Mouse (Mus musculus): ENCODE results near the gene Smco4. TPM values are rescaled to one million over a fixed set of nuclear protein-coding genes. Genes with fewer than 3 reads are reported as not detected.

The Smco4 gene
- polyA plus RNA-seq, 1 experiment = 4.0 TPM

DNA sequence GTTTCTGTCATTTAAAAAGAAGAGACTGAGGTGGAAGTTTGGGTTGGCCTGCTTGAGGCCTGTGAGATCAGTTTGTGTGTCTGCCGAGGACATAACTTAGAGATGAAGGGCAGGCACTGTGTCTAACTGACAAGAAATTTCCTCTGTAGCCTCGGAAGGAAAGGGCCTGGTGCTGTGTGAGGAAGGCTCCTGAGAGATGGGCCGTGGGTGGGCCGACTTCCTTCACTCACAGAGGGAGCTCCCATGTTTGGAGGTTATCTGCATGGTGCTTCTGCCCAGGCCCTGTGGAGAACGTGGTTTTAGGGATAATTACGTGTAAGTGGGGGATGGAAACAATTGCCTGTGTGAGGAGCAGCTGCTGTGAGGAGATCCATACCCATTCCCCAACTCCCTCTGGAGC lies 10.6 kb downstream of the Smco4 start:
- no peak overlapping the region for H3K4me3 ChIP-seq (ENCODE audit: insufficient read depth, low read length)
- no peak overlapping the region for H3K27ac ChIP-seq (ENCODE audit: insufficient read depth, low read length)
- TF ChIP-seq CTCF (IDR thresholded peaks at IDR 0.05; ENCODE audit: extremely low read depth, insufficient read depth, low read length) = no peak
- no peak for TF ChIP-seq POLR2A (IDR thresholded peaks at IDR 0.05; ENCODE audit: extremely low read depth, insufficient read depth, low read length)
- peaks cover 5% of the 10 kb centered on the region; the same call in 1 of the 2 replicates for H3K4me1 ChIP-seq (ENCODE audit: control insufficient read depth, insufficient read depth, low read length)

DNA sequence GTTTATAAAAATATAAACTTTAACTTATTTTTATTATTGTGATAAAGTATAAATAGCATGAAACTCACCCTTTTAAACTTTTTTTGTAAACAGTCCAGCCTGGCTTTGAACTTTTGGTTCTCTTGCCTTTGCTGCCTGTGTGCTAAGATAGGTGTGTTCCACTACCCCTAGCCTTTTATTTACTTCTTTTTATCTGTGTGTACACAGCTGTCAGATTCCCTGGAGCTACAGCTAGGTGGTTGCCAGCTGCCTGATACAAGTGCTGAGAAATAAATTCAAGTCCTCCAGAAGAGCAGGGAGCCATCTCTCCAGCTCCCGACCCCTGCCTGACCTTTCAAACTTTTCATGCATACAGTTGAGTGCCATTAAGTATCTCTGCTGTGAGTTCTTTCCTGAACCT lies 12.1 kb downstream of the Smco4 start:
- TF ChIP-seq POLR2A (IDR thresholded peaks at IDR 0.05; ENCODE audit: extremely low read depth, insufficient read depth, low read length) = no peak
- TF ChIP-seq CTCF (IDR thresholded peaks at IDR 0.05; ENCODE audit: extremely low read depth, insufficient read depth, low read length) = no peak
- no peak overlapping the region for H3K4me3 ChIP-seq (ENCODE audit: insufficient read depth, low read length)
- H3K4me1 ChIP-seq (ENCODE audit: control insufficient read depth, insufficient read depth, low read length) = peaks cover 7% of the 10 kb centered on the region
- H3K27ac ChIP-seq (ENCODE audit: insufficient read depth, low read length) = no peak overlapping the region

DNA sequence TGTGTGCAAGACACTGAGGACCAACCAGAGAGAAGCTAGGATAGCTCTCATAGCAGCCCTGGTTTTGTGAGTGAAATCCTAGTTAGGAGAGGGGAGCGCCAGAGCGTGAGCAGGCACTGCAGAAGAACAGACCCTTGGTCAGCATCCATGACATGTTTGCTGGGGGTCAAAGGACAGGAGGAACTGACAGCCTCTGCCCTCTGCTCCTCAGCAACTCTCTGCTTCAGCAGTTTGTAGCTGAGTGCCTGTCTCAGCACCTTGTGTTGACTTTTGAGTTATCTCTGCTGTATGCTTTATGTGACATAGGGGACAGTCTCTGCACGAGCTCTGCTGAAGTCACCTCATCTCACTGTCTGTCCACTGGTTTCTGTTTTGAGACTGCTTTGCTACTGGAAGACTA lies 13.6 kb downstream of the Smco4 start:
- H3K27ac ChIP-seq (ENCODE audit: insufficient read depth, low read length) = 0 out of 2 replicates have a peak overlapping the region, but pooled peaks have one; percentile 22
- peaks cover 7% of the 10 kb centered on the region for H3K4me1 ChIP-seq (ENCODE audit: control insufficient read depth, insufficient read depth, low read length)
- H3K4me3 ChIP-seq (ENCODE audit: insufficient read depth, low read length) = no peak overlapping the region
- TF ChIP-seq CTCF (IDR thresholded peaks at IDR 0.05; ENCODE audit: extremely low read depth, insufficient read depth, low read length) (no peak), POLR2A (IDR thresholded peaks at IDR 0.05; ENCODE audit: extremely low read depth, insufficient read depth, low read length) (no peak)

DNA sequence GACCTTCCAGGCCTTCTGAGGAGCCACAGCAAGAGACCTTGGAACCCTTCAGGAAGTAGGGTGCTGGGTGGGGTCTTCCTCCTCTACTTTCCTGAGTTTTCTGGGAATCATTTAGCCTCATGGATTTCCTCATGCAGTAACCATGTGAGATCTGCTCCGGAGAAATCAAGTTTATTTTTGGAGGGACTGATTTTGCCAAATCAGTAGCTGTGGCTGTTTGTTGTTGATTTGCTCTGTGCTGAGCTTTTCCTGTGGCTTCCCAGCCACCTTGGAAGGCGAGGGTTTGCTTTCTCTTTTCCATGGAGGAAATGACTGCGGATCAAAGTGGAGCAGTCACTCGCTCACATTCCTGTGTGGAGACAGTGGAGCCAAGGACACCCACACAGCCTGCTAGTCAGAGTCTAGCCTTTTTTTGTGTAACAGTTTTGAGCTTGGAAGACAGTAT lies 14.2 kb downstream of the Smco4 start:
- no peak for TF ChIP-seq CTCF (IDR thresholded peaks at IDR 0.05; ENCODE audit: extremely low read depth, insufficient read depth, low read length)
- TF ChIP-seq POLR2A (IDR thresholded peaks at IDR 0.05; ENCODE audit: extremely low read depth, insufficient read depth, low read length) = no peak
- peak overlapping the region; percentile 43; the same call in 1 of the 2 replicates for H3K27ac ChIP-seq (ENCODE audit: insufficient read depth, low read length)
- no peak overlapping the region for H3K4me3 ChIP-seq (ENCODE audit: insufficient read depth, low read length)
- peaks cover 7% of the 10 kb centered on the region for H3K4me1 ChIP-seq (ENCODE audit: control insufficient read depth, insufficient read depth, low read length)

DNA sequence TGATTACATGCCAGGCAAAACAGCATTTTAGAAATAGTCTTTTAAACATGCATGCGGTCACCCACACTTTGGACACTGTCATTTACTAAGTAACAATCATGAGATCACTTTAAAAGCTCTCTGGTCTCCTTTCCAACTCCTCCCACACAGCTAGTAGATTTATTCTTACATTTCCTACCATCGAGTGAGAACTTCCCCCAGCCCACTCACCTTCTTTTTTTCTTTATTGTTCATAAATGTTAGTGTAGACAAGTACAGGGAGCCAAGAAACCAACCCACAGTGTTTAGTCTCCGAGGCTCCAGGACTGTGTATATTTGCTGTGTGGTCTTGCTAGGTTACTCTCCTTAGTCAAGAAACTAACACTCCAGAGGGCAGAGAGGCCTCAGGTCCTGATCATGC lies 16.1 kb downstream of the Smco4 start:
- Histone ChIP-seq H3K4me3 (ENCODE audit: insufficient read depth, low read length) (no peak overlapping the region), H3K4me1 (ENCODE audit: control insufficient read depth, insufficient read depth, low read length) (peaks cover 7% of the 10 kb centered on the region), H3K27ac (ENCODE audit: insufficient read depth, low read length) (no peak overlapping the region)
- TF ChIP-seq CTCF (IDR thresholded peaks at IDR 0.05; ENCODE audit: extremely low read depth, insufficient read depth, low read length) = no peak
- TF ChIP-seq POLR2A (IDR thresholded peaks at IDR 0.05; ENCODE audit: extremely low read depth, insufficient read depth, low read length) = no peak

DNA sequence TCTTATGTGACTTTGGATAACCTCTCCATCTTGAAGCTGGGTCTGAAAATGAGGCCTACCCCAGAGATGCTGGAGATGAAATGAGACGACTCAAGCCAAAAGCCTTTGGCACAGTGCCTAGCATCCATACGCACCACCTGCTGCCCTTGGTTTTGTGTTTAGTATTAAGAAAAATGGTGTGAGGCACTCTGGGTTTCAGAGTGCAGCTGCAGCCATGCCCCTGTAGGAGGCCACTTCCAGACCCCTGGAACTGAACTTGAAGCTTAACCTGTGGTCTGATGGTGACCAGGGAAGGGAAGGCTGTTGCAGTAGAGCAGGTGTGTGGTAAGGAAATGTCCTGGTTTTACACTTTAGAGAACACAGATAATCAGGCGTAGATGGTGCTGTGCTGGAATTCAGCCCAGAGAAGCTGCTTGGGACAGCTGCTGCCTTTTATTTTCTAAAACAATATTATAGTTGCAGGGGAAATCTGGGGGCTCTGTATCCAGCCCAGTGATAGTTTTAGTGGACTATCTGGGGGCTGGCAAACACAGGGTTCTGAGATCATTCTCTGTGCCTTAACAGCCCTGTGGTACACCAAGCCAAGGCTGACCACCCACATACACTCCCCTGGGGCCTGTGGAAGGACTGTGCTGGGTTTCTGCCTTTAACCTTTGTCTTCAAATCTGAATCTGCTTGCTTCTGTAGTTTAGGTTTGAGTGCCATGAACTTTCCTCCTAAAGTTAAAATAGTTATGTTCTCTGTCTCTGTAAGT lies 17.5 kb downstream of the Smco4 start:
- TF ChIP-seq POLR2A (IDR thresholded peaks at IDR 0.05; ENCODE audit: extremely low read depth, insufficient read depth, low read length) (no peak), CTCF (IDR thresholded peaks at IDR 0.05; ENCODE audit: extremely low read depth, insufficient read depth, low read length) (no peak)
- H3K27ac ChIP-seq (ENCODE audit: insufficient read depth, low read length) = no peak overlapping the region
- peaks cover 7% of the 10 kb centered on the region for H3K4me1 ChIP-seq (ENCODE audit: control insufficient read depth, insufficient read depth, low read length)
- H3K4me3 ChIP-seq (ENCODE audit: insufficient read depth, low read length) = no peak overlapping the region

DNA sequence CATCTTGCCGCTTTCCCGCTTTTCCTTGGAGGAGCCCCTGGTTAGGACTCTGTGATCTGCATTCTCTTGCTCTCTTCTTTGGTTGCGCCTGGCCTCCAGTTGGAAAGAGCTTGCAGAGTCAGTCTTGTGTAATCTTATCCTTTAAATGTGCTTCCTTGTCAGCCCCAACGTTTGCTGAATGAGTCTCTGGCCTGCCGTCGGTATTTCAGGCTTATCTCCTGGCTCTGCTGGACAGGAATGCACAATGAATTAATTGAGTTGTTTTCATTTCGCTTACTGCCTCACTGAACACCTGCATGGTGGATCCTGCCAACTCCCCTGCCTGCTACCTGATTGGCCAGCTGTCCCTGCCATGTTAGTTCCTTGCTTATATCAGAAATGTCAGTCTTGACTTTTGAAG lies 19.7 kb downstream of the Smco4 start:
- Histone ChIP-seq H3K27ac (ENCODE audit: insufficient read depth, low read length) (no peak overlapping the region), H3K4me1 (ENCODE audit: control insufficient read depth, insufficient read depth, low read length) (peaks cover 3% of the 10 kb centered on the region), H3K4me3 (ENCODE audit: insufficient read depth, low read length) (no peak overlapping the region)
- TF ChIP-seq CTCF (IDR thresholded peaks at IDR 0.05; ENCODE audit: extremely low read depth, insufficient read depth, low read length) (no peak), POLR2A (IDR thresholded peaks at IDR 0.05; ENCODE audit: extremely low read depth, insufficient read depth, low read length) (no peak)

DNA sequence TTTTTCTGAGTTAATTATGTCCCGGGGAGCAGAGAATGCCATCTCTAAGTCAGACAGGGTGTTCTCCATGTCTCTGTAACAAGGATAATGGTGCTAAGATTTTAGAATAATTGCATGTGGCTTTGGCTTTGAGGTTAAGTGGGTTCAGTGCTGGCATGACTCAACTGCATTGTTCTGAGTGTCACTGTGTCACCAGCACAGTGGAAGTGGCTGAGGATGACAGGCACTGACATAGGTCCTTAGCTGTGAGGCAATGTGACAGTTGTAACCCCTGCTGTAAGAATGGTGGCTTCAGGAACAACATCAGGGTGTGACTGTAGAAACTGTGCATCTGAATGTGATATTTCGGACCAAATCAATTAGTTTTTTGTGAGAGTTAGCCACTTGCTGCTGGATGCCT lies 22.8 kb downstream of the Smco4 start:
- Histone ChIP-seq H3K4me1 (ENCODE audit: control insufficient read depth, insufficient read depth, low read length) (no peaks in the 10 kb centered on the region), H3K27ac (ENCODE audit: insufficient read depth, low read length) (no peak overlapping the region), H3K4me3 (ENCODE audit: insufficient read depth, low read length) (no peak overlapping the region)
- TF ChIP-seq CTCF (IDR thresholded peaks at IDR 0.05; ENCODE audit: extremely low read depth, insufficient read depth, low read length) (no peak), POLR2A (IDR thresholded peaks at IDR 0.05; ENCODE audit: extremely low read depth, insufficient read depth, low read length) (no peak)

DNA sequence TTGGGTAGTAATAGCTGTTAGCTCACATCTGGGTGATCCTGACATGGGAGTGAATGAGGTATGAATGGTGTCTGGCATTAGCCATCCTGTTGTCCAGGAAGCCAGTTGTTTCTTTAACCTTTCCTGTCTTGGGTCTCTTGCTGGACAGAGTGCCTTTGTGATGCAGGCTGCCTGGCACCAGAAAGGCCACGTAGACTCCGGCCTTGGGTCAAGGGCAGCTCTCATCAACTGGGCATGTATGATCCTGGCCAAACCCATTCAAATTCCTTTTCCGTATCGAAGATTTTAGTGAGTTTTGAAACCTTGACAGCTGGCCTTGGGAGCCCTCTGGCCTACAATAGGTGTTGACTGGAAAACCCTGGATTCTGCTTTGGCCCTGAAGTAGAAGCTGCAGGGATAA lies 24.7 kb downstream of the Smco4 start:
- Histone ChIP-seq H3K27ac (ENCODE audit: insufficient read depth, low read length) (no peak overlapping the region), H3K4me3 (ENCODE audit: insufficient read depth, low read length) (no peak overlapping the region), H3K4me1 (ENCODE audit: control insufficient read depth, insufficient read depth, low read length) (no peaks in the 10 kb centered on the region)
- TF ChIP-seq POLR2A (IDR thresholded peaks at IDR 0.05; ENCODE audit: extremely low read depth, insufficient read depth, low read length) = no peak
- no peak for TF ChIP-seq CTCF (IDR thresholded peaks at IDR 0.05; ENCODE audit: extremely low read depth, insufficient read depth, low read length)

DNA sequence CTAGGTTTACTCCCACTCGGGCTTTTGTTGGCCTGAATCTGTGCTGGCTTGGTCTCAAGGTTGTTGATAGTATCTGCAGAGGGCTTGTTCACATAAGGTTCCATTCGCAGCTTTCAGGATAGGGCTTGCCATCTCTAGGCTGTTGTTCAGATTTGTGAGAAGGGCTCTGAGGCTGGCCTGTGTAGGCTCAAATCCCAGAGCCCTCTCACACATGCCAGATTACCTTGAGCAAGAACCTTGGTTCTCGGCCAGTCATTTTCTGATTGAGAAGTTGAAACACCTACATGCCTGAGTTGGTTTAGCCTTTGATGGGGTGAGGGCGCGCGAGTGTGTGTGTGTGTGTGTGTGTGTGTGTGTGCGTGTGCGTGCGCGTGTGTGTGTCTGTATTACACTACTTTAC lies 29.1 kb downstream of the Smco4 start:
- H3K4me1 ChIP-seq (ENCODE audit: control insufficient read depth, insufficient read depth, low read length) = no peaks in the 10 kb centered on the region
- no peak overlapping the region for H3K4me3 ChIP-seq (ENCODE audit: insufficient read depth, low read length)
- H3K27ac ChIP-seq (ENCODE audit: insufficient read depth, low read length) = no peak overlapping the region
- TF ChIP-seq POLR2A (IDR thresholded peaks at IDR 0.05; ENCODE audit: extremely low read depth, insufficient read depth, low read length) (no peak), CTCF (IDR thresholded peaks at IDR 0.05; ENCODE audit: extremely low read depth, insufficient read depth, low read length) (no peak)
